Mouse (Mus musculus) CH12F3 (cell line): ENCODE results near the gene Igf1r.

Source experiments
- in situ Hi-C: fragments of 300-500 bp; cut with MboI; formaldehyde crosslinking; loops from 2 replicates; pipeline ENCODE4 v1.14.3; 2020; ENCODE audit warnings: low sequenced_read_pairs

The Igf1r gene

DNA sequence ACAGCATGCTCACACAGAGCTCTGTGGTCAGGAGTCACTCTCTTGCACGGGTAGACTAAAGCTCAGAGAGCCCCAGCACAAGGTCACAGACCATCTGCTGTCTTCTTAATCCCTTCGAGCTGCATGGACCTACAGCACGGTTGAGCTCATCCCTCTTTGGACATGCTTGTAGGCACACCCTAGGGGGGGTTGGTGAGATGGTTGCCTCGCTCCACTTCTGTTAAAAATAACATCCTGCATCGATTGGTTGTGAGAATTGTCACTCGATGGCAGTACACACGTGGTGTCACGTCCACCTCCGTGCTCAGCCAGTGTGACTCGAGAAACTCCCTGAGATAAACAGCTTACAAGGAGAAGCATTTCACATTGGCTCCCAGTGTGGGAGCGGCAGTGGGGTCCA, 266.3 kb downstream of the Igf1r start:
- in situ Hi-C loops: no loop called here

DNA sequence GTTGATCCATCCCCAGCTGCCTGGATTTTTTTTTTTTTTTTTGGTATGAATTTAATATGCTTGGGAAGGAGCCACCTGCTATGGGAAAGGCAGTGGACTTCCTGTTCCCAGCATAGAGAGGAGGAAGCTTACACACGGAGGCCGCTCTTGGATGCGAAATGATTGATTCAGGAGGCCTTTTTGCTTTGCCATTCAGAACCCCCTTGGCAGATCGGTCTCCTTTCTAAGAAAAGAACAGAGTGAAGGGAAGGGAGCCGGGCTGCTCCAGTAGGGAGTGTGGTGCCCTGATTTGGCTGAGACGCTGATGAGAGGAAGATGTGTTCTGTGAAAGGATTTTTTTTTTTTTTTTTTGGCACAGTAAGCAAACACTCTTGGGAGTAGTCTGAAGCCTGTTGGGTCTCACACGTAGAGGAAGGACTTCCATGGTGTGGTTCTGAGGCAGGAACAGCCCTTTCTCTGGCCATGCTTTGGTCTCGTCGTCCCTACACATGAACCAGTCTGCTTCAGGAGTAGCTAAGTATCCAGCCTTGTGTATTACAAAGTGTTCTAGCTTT, 269.1 kb downstream of the Igf1r start:
- in situ Hi-C loops: no loop called here

DNA sequence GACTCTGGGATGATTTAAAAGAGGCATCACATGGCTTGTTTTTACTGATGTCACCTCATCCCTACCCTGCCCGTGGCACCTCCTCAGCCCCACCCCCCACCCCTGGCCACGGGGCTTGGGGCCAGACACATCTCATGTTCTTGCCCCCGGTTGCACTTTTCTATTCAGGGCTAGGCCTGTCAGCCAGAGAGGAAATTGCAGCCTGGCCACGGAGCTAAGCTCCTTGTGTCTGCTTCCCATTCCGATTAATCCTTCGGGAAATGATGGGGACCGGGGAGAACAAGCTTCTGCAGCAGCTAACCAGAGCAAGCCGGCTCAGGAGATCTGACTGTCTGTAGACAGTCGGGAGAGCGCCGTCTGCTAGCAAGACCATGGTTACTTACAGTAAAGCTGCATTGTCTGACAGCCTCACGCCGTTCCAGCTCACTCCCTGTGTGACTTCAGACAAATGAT, 270.8 kb downstream of the Igf1r start:
- in situ Hi-C loops: no loop called here

DNA sequence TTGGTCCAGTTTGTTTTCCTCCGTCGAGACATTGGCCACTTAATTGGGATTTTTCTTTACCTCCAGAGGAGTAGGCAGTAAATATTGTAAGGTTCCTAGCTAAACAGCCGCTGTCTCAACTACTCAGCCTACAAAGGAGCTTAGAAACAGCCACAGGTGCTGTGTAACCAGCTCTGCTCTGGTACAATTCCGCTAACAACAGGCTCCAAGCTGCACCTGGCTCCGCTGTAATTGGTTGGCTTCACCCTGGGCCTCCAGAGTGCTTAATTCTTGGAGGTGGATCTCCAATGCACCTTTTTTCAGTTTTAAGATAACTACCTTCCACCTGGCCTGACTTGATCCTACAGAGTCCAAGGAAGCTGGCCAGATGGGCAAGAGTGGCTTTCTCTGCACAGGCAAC, 271.4 kb downstream of the Igf1r start:
- in situ Hi-C loops: no loop called here

DNA sequence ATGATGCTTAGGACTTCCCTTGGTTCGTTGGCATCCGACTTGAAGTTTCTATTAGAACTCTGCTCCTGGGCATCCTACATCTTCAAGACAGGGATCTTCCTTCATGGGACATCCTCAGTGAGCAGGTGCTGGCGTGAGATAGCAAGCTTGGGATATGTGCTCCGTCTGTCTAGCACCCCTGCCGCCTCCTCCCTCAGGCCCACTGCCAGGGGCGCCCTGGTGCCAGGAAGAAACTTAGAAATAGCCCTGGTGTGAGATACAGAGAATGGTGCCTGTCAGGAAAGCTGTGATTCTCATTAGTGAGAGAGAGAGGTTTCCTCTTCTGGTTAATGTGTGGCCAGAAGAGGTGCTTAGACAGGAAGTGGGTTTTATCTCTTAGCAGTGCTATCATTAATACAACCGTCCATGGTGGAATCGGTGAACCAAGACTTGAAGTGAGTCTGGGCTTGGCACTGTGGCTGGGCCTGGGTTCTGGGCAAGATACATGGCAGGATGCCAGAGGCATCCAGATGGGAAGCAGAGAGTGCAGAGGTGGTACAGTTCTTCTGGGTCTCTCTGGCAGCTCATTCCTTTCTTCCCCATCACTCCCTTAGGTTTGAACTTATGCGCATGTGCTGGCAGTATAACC, 272.9 kb downstream of the Igf1r start:
- in situ Hi-C loops: no loop called here

DNA sequence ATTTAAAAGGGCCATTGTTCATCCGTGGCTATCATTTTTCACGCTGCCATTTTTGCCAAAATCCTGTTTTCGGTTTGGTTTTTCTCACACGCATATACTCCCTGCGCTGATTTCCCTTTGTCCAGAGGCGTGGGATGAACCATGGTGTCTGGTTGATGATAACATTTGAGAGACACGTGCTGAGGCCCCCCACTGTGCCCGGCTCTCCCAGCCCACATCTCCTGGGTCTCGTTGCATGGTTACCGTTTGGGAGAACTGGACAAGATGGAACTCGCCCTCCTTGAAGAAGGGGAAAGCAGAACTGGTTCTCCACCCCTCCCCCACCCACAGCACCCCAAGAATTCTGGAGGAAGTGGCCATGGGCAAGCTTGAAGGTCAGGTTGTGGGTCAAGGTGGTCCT, 274.4 kb downstream of the Igf1r start:
- in situ Hi-C loops: no loop called here

DNA sequence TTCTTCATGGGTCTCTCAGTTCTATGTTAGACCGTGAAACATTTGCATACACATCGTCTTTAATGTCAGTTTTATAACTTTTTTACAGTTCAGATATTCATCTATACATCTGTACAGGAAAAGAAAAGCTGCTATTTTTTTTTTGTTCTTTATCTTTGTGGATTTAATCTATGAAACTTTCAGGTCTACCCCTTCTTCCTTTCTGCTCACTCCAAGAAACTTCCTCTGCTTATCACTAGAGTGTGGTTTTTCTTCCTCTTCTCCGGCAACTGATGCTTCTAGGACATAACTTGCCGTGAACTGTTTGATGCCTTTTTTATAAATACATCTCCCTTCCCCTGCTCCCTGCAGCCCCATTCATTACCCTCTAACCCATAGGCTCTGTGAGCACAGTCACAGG, 275.0 kb downstream of the Igf1r start:
- in situ Hi-C loops: no loop called here

DNA sequence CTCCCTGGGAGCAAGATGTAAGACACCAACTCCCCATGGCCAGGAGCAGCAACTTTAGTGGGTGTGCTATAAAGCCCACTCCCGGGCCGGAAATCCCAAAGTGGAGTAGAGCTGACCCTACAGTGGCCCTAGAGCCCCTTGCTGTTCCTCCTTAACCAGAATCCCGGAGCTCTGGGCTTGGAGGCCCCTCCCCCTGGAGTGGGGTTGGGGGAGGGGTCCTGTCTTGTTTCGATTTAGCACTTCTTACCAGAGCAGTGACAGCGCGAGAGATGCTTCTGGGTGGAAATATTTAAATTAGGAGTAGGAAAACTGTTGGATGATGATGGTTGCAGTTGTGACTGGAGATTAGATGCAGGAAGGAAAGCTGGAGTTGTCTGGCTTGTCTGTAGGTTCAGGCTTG, 275.9 kb downstream of the Igf1r start:
- in situ Hi-C loops: no loop called here

DNA sequence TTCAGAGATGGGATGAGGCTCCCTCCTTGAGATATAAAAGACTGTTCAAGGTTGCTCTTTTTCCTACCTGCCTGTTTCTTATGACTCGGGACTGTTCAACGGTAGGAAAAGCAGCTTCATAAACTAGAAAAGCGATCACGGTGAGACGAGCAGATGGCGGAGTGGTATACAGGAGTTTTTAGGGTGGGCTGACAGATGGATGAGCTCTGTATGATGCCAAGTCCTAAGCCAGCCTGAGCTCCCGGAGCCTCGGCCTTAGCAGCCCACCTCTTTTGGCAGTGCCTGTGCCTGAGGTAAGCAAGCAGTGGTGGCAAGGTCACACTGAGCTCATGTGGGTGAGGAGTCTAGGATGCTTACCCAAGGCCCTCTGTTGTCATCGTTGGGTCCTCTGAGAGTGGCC, 278.2 kb downstream of the Igf1r start:
- in situ Hi-C loops: no loop called here

DNA sequence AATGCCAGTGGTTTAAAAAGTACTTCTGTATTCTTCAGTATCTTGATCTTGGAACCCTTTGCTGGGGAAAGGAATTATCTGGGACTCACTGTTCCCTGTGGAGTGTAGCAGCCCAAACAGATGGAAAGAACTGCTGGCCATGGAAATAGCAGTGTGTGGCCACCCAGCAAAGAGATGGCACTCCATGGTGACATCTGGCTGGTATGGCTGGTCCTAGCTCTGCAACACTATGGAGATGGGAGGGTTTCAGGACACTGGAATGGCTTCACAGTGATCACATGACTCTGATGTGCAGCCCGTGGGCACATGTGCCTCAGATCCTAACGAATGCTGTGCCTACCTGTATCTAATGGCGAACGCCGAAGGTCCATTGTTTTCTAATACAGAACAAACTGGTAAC, 279.9 kb downstream of the Igf1r start:
- in situ Hi-C loops: no loop called here

DNA sequence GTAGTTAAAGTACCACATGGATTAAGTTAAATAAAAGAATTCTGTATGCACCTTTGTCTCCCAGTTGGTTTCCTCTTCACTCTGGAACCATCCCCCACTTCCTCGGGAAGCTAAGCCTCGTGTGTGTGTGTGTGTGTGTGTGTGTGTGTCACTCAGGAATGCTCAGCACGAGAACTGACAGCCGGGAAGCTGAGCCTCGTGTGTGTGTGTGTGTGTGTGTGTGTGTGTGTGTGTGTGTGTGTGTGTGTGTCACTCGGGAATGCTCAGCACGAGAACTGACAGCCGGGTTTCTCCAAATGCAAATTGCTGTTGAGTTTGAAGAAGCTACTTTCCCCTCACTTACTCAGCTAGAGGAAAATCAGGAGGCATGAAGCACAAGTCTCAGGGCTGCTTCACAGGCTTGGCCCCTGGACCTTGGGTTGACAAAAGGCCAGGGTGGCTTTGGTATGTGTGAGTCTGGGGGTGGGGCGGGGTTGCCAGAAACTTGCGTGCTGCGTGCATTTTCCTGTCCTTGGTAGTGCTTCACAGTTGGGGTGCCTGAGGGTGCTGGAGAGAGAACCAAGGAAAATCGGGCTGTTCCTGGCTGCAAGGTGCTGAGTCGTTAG, 281.1 kb downstream of the Igf1r start:
- in situ Hi-C loops: no loop called here

DNA sequence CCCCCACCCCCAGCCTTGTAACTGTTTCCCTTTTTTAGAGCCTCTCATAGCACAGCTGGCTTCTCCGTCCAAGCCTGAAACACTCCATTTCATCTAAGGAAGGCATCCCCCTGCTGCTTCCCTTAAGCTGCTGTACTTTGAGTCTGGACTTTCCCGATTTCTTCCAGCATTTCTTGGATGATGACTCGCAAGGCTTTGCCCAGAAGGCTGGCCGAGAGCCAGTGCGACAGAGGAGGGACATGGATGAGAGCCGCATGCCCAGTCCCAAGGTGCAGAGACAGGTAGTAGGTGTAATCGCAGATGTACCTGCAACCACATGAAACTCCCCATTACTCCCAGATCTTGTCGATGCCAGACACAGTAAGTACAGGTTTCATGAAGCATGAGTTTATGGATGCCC, 284.2 kb downstream of the Igf1r start:
- in situ Hi-C loops: no loop called here

DNA sequence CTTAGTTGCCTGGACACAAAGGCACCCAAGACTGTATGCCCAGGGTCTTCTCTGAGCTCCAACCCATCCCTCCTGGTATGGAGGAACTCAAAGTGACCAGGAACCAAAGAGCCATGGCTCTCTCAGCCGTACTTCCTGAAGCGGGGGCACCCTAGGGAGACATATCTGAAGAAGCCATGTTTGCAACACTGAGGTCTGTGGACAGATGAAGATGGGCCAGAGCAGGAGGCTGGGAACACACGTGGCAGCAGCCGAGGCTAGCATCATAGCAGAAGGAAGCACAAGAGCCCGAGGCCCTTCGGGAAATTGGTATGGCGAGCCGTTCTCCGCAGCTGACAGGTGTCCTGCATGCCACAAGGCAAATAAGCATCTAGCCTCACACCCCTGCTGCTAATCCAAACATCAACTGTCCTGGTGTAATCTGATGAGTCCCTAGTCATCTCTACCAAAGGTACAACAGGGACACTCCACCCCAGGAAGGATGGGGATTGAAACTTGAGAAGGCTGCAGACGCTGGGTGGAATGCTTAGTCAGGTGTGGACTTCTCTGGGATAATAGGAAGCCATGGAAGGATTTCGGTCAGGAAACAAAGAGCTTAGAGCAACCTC, 286.7 kb downstream of the Igf1r start:
- in situ Hi-C loops: no loop called here

DNA sequence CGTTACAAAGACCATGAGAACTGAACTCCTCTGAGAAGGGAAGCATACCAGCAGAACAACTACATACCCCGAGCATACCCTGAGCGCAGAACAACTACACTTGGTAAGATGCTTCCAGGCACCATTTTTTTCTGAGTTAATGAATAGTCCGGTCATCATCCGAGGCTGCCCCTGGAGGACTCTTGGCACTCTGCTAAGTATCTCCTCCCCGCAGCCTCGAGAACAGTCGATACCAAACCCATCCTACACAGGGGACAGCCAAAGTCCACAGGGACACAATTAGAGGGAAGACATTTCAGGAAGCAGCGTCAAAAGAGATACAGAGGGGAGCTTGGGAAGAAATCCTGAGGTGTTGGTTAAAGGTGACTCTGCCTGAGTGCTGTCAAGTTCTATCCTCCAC, 288.6 kb downstream of the Igf1r start:
- in situ Hi-C loops: no loop called here

DNA sequence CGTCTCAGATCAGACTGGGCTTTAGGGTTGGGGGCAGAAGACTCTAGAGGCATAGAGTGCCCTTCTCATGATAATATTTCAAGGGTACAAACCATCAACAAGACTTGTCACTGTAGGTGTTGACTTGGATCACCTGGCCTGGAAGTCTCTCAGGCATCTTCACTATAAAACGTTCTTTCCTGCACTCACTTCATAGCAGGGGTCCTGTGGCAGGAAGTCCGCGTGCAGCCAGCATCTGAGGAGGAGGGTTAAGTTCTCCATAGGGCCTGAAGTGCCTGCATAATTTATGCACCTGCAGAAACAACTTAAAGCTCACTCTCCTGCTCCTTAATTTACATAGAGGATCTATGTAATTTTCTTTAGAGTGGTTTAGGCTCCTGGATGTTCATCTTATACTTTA, 293.1 kb downstream of the Igf1r start:
- in situ Hi-C loops: no loop called here

DNA sequence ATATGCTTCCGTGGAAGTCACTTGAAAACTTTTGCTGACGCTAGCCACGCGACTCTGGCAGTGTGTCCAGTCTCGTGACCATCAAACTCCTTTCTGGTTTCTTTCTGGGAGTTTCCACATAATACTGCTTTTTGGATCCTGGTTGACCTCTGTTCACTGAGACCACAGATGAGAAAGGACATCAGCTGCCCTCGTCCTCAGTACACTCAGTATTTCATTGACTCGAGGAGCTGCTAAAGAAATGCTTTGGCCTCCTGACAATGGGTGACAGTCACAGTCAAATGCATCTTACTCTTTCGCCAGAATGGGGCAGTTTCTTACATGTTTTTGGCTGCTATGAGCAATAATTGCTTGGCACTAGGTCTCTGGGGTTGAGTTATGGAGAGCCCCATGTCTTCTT, 293.6 kb downstream of the Igf1r start:
- in situ Hi-C loops: no loop called here

DNA sequence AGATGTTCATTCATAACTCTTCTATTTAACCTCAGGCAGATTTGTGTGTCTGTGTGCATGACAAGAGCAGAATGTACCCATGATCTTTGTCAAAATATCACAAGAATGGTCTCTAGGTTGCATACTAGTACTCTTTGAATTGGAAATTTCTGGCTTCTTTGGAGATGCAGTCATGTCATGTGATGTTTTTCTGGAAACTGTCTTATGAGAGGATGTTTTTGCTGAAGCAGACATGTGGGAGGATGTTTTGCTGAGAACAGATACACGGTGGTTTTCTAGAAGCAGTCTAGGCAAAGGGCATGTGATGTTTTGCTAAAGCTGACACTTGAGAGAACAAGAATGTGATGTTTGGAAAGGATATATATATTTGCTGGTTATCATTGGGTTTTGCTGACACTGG, 297.8 kb downstream of the Igf1r start:
- in situ Hi-C loops: no loop called here

DNA sequence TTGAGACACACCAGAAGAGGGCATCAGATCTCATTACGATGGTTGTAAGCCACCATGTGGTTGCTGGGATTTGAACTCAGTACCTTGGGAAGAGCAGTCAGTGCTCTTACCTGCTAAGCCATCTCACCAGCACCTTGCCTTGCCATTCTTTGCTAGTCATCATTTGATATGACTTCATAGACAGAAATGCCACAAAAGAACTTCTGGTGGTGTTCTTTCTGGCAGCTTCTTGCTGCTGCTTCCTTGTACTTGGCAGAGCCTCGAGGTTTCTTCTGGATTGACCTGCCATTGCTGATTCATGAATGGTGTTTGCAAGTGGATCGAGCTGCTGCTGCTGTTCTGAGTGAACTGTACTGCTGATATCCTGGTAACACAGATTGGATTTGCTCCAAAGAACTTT, 298.3 kb downstream of the Igf1r start:
- in situ Hi-C loops: no loop called here

DNA sequence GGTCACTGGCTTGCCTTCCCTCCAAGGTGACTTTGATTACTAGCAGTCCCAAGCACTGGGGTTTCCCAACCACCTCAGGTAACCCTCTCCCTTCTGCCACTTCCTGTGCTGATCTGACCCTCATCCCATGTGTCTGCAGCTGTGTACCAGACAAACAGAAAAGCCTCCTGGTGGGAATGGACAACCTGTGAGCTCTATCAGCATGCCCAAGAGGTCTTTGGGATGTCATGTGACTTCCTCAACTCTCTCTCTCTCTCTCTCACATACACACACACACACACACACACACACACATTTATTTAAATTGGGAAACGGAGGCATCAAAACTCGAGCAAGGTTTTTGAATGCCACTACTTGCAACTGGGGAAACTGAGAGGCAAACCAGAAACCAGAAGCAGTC, 305.1 kb downstream of the Igf1r start:
- in situ Hi-C loops: no loop called here

DNA sequence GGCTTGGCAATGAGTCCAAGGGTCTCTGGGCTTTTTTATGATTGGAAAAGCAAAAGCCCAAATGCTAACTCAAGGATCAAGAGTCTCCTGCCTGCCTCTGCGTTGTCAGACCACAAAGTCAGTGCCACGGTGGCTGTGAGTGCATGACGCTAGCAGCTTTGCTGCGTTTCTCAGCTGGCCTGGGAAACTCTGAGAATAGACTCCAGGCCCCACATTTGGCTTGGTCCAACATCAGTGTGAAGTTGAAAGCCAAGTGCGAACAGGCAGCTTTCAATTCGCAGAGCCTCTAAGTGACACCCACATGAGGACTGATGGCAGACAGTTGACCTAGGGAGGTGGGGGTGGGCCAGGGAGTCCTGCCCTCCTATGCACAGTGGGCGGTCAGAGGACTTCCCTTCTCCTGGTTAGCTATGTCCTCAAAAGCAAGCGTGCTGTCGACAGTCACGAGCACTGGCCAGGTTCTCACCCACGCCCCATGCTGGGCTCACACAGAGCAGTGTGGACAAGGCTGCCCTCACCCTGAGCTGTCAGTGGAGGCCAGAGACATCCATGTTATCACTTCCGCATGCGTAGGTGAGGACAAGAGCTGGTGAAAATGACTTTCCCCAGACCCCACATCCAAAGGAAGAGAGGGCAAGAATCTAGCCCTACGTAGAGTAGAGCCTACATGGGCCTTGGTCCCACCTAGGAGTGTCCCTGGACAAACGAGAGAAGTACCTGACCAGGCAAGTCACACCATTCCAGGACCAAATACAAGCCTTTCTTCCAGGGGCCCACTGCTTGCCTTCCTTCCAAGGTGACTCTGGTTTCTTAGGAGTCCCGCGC, 305.9 kb downstream of the Igf1r start:
- in situ Hi-C loops: no loop called here

DNA sequence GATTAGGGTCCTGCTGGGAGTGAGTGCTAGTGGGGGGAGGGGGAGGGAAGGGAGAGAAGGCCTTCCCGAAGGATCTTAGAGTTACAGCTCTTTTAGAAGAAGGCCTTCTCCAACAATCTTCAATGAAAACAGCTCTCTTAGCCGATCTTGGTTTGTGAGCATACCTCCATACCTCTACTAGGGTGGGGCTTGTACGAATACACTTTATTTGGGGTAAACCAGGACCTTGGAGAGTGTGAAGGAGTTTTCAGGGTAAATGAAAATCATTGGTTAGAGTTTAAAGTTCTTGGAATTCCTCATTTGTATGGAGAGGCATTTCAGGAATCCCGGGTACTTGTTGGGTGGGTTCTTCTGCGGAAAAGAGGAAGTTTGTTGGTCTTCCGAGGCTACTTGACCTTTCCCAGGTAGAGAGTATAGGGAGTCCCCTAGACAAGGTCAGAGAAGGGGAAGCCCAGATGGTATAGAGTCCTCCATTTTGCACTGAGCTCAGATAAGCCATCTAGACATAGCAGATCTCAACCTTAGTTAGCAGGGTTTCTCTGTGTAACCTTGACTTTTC, 307.0 kb downstream of the Igf1r start:
- in situ Hi-C loops: no loop called here
